ENCODE assay signal across 14 mouse cellular contexts in genomic region chr12:112854610-112855333, GRCm38 (mm10). TPM values are rescaled to one million over a fixed set of nuclear protein-coding genes. Genes with fewer than 3 reads are reported as not detected.
DNase-seq lines count a peak whose midpoint lies in the region; ATAC-seq and TF ChIP-seq lines count a peak whose summit lies in the region.
"Had no signal": no experiment of that assay in that cellular context is flagged by ENCODE, and none has a peak within 500 bp of the region (broad histone marks: within the 10 kb centered on the region; RNA-seq: fewer than 3 reads in every experiment).

No protein-coding gene starts in this region.

- no peaks in the 10 kb centered on the region for H3K9me3 ChIP-seq in G1E (replicated peaks)
- no peaks in the 10 kb centered on the region for H3K9me3 ChIP-seq in midbrain, postnatal 0 days (ENCODE audit: low read length)
- H3K9me3 ChIP-seq: limb, embryonic 13.5 days; lung, embryonic 15.5 days had no signal

- no peak for TF ChIP-seq CTCF in G1E (IDR thresholded peaks at IDR 0.05; ENCODE audit: low read depth, low read length)
- no peak for TF ChIP-seq CTCF in layer of hippocampus, adult 2 months (conservative IDR thresholded peaks at IDR 0.05)
- no peak for TF ChIP-seq CTCF in midbrain, postnatal 0 days (IDR thresholded peaks at IDR 0.05)

- no peaks in the 10 kb centered on the region for H3K36me3 ChIP-seq in G1E (replicated peaks)
- no peaks in the 10 kb centered on the region for H3K36me3 ChIP-seq in midbrain, postnatal 0 days (ENCODE audit: insufficient read depth, low read length)
- H3K36me3 ChIP-seq: limb, embryonic 13.5 days; lung, embryonic 15.5 days had no signal

- no peak overlapping the region for H3K4me2 ChIP-seq in midbrain, postnatal 0 days (ENCODE audit: low read depth, low read length, poor library complexity, severe bottlenecking)
- H3K4me2 ChIP-seq: limb, embryonic 13.5 days; lung, embryonic 15.5 days had no signal

- H3K9ac ChIP-seq in midbrain, postnatal 0 days (replicated peaks; ENCODE audit: low read length, poor library complexity, severe bottlenecking) = no peak overlapping the region
- H3K9ac ChIP-seq: limb, embryonic 13.5 days; lung, embryonic 15.5 days had no signal

- peak; percentile 3 for DNase-seq in kidney, postnatal 10 days
- no peak for DNase-seq in kidney, postnatal 36 days
- DNase-seq in G1E (ENCODE audit: low spot score) = no peak
- DNase-seq in thymus, postnatal 0 days (ENCODE audit: low spot score) = peak; percentile 78
- no peak for DNase-seq in frontal cortex, adult 2 months (ENCODE audit: extremely low spot score in 1 of 2, low spot score in 1 of 2)
- DNase-seq in layer of hippocampus, adult 2 months (ENCODE audit: low spot score in 2 of 2) = no peak
- DNase-seq in midbrain, postnatal 0 days (ENCODE audit: low spot score) = no peak
- DNase-seq: embryo, embryonic 11 days; gastrocnemius, postnatal 14 days had no signal

- no peak overlapping the region for H3K4me3 ChIP-seq in G1E (ENCODE audit: low read depth, low read length)
- H3K4me3 ChIP-seq in layer of hippocampus, adult 2 months = no peak overlapping the region
- no peak overlapping the region for H3K4me3 ChIP-seq in midbrain, postnatal 0 days (ENCODE audit: low read depth, low read length)
- H3K4me3 ChIP-seq: limb, embryonic 13.5 days; lung, embryonic 15.5 days had no signal

- H3K27ac ChIP-seq in layer of hippocampus, adult 2 months = no peak overlapping the region
- no peak overlapping the region for H3K27ac ChIP-seq in midbrain, postnatal 0 days (ENCODE audit: low read depth, low read length)
- H3K27ac ChIP-seq: limb, embryonic 13.5 days; lung, embryonic 15.5 days had no signal

- peaks cover 22% of the 10 kb centered on the region for H3K27me3 ChIP-seq in G1E (ENCODE audit: insufficient read depth, low read length)
- H3K27me3 ChIP-seq in midbrain, postnatal 0 days (ENCODE audit: insufficient read depth, low read length) = no peaks in the 10 kb centered on the region
- H3K27me3 ChIP-seq: limb, embryonic 13.5 days; lung, embryonic 15.5 days had no signal

- peak; percentile 10; the same call in 1 of the 2 replicates for ATAC-seq in G1E (ENCODE audit: extremely low read depth, insufficient number of reproducible peaks, low FRiP score, poor library complexity, severe bottlenecking)
- peak; percentile 78 for ATAC-seq in megakaryocyte, adult 5-6 weeks (ENCODE audit: poor library complexity, severe bottlenecking)
- no peak for ATAC-seq in midbrain, postnatal 0 days (ENCODE audit: low FRiP score)
- ATAC-seq: intestine, postnatal 0 days; midbrain, embryonic 16.5 days had no signal

- WGBS in midbrain, postnatal 0 days = 78% methylated on average over 7 of the region's 7 CpGs

- H3K4me1 ChIP-seq in G1E (ENCODE audit: insufficient read depth, low read depth, low read length) = peaks cover 8% of the 10 kb centered on the region
- no peaks in the 10 kb centered on the region for H3K4me1 ChIP-seq in midbrain, postnatal 0 days (ENCODE audit: insufficient read depth, low read length)
- H3K4me1 ChIP-seq: limb, embryonic 13.5 days; lung, embryonic 15.5 days had no signal

RNA-seq across cellular contexts. Expression of gene Gpr132, which starts 13.3 kb away (rescaled TPM):
- total RNA-seq in G1E (2014; fragmentation: Nextera tagmentation) (not detected in 2 replicates), G1E (2017) (0.11 TPM in 1 of 2 replicates, not detected in the other)
- 0.08 and 0.14 TPM in 2 replicates for polyA plus RNA-seq in G1E (2012)
- 20.0 and 25.8 TPM in 2 replicates for total RNA-seq in megakaryocyte, adult 5-6 weeks (2015)
- 7.6 and 10.7 TPM in 2 replicates for total RNA-seq in megakaryocyte, adult 5-6 weeks (2017)
- 26.6 and 28.5 TPM in 2 replicates for polyA plus RNA-seq in thymus, postnatal 0 days (2015; fragmentation: Nextera tagmentation; extraction: Ambion mirVana)
- 0.10 and 0.15 TPM in 2 replicates for polyA plus RNA-seq in frontal cortex, adult 2 months (2012; rRNA removed)
- not detected for total RNA-seq in layer of hippocampus, adult 2 months (2021)
- total RNA-seq in midbrain, postnatal 0 days (2014; rRNA removed) = 0.16 TPM in 1 of 2 replicates, not detected in the other
- polyA plus RNA-seq in midbrain, postnatal 0 days (2015; fragmentation: Nextera tagmentation; extraction: Ambion mirVana) = 0.06 TPM in 2 replicates
- polyA plus RNA-seq: midbrain, embryonic 16.5 days had no signal

RNA-seq across cellular contexts. Expression of gene Cdca4, which starts 25.5 kb away (rescaled TPM):
- total RNA-seq in G1E (2014; fragmentation: Nextera tagmentation) = 131 and 140 TPM in 2 replicates
- 120 and 124 TPM in 2 replicates for total RNA-seq in G1E (2017)
- 51.2 and 56.8 TPM in 2 replicates for polyA plus RNA-seq in G1E (2012)
- total RNA-seq in megakaryocyte, adult 5-6 weeks (2015) = 62.0 and 67.7 TPM in 2 replicates
- total RNA-seq in megakaryocyte, adult 5-6 weeks (2017) = 48.9 and 57.9 TPM in 2 replicates
- 147 and 151 TPM in 2 replicates for polyA plus RNA-seq in thymus, postnatal 0 days (2015; fragmentation: Nextera tagmentation; extraction: Ambion mirVana)
- polyA plus RNA-seq in frontal cortex, adult 2 months (2012; rRNA removed) = 10.2 and 10.6 TPM in 2 replicates
- 10 to 100 TPM in 1 of 2 experiments, 1 to 10 TPM in 1; 7.1 to 10.8 TPM for total RNA-seq in layer of hippocampus, adult 2 months (2021)
- 19.8 and 22.6 TPM in 2 replicates for total RNA-seq in midbrain, postnatal 0 days (2014; rRNA removed)
- 20.8 and 22.0 TPM in 2 replicates for polyA plus RNA-seq in midbrain, postnatal 0 days (2015; fragmentation: Nextera tagmentation; extraction: Ambion mirVana)

RNA-seq across cellular contexts. Expression of gene Clba1, which starts 46.0 kb away (rescaled TPM):
- total RNA-seq in G1E (2014; fragmentation: Nextera tagmentation) (0.49 and 0.83 TPM in 2 replicates), G1E (2017) (1.5 and 2.8 TPM in 2 replicates)
- polyA plus RNA-seq in G1E (2012) = 5.3 and 7.5 TPM in 2 replicates
- total RNA-seq in megakaryocyte, adult 5-6 weeks (2015) = 0.16 and 0.32 TPM in 2 replicates
- 0.40 and 0.69 TPM in 2 replicates for total RNA-seq in megakaryocyte, adult 5-6 weeks (2017)
- polyA plus RNA-seq in thymus, postnatal 0 days (2015; fragmentation: Nextera tagmentation; extraction: Ambion mirVana) = 4.8 and 4.9 TPM in 2 replicates
- 13.8 and 14.1 TPM in 2 replicates for polyA plus RNA-seq in frontal cortex, adult 2 months (2012; rRNA removed)
- 10 to 100 TPM; 12.8 to 13.2 TPM for total RNA-seq in layer of hippocampus, adult 2 months (2021)
- 13.6 and 23.1 TPM in 2 replicates for total RNA-seq in midbrain, postnatal 0 days (2014; rRNA removed)
- 25.2 and 25.9 TPM in 2 replicates for polyA plus RNA-seq in midbrain, postnatal 0 days (2015; fragmentation: Nextera tagmentation; extraction: Ambion mirVana)

RNA-seq across cellular contexts. Expression of gene Ahnak2, which starts 52.3 kb away (rescaled TPM):
- not detected in 2 replicates for total RNA-seq in G1E (2014; fragmentation: Nextera tagmentation)
- total RNA-seq in G1E (2017) = 0.17 and 0.22 TPM in 2 replicates
- polyA plus RNA-seq in G1E (2012) = 0.02 TPM in 2 replicates
- total RNA-seq in megakaryocyte, adult 5-6 weeks (2015) = not detected in 2 replicates
- total RNA-seq in megakaryocyte, adult 5-6 weeks (2017) = 0.04 and 0.15 TPM in 2 replicates
- 1.0 and 1.2 TPM in 2 replicates for polyA plus RNA-seq in thymus, postnatal 0 days (2015; fragmentation: Nextera tagmentation; extraction: Ambion mirVana)
- polyA plus RNA-seq in frontal cortex, adult 2 months (2012; rRNA removed) = 1.5 and 1.9 TPM in 2 replicates
- 1 to 10 TPM; 3.3 to 3.5 TPM for total RNA-seq in layer of hippocampus, adult 2 months (2021)
- 5.1 and 6.1 TPM in 2 replicates for total RNA-seq in midbrain, postnatal 0 days (2014; rRNA removed)
- 1.6 and 1.9 TPM in 2 replicates for polyA plus RNA-seq in midbrain, postnatal 0 days (2015; fragmentation: Nextera tagmentation; extraction: Ambion mirVana)

Comparison
In these comparisons a context has a peak if more than half of its experiments do, and no peak if none do; other contexts are left out.
1. DNase-seq: peak in kidney, postnatal 10 days (single experiment) and thymus, postnatal 0 days (single experiment); none in kidney, postnatal 36 days (0 of 2), G1E (single experiment), frontal cortex, adult 2 months (0 of 2), layer of hippocampus, adult 2 months (0 of 2) and midbrain, postnatal 0 days (single experiment).